Mouse (Mus musculus) lung, embryonic 15.5 days (tissue): Measurements from ENCODE around the gene Rin1. TPM values are rescaled to one million over a fixed set of nuclear protein-coding genes. Genes with fewer than 3 reads are reported as not detected.
"Not testable (repeated sequence)": the region's sequence is repeated elsewhere in the genome, so short reads cannot be mapped to it uniquely, and the experiment has no call there.

Experiments
- ATAC-seq: fragments of 200-750 bp; cut with Nextera tagmentation; 2 replicates; pipeline ENCODE4 v1.8.0; 2017; ENCODE audit warnings: moderate number of reproducible peaks, borderline replicate concordance; ENCODE audit not compliant: low FRiP score, low TSS enrichment; ENCODE audit errors: extremely low read depth
- H3K27ac ChIP-seq: fragments of 300-500 bp; sonication (generic); 2 replicates; pipeline ENCODE4 v1.5.1; 2015; ENCODE audit warnings: moderate library complexity, mild to moderate bottlenecking, inconsistent platforms
- H3K27me3 ChIP-seq: fragments of 300-500 bp; sonication (generic); 2 replicates; pipeline ENCODE4 v1.6.1; 2015; ENCODE audit warnings: inconsistent platforms
- H3K36me3 ChIP-seq: fragments of 300-500 bp; sonication (generic); 2 replicates; pipeline ENCODE4 v1.6.1; 2015; ENCODE audit warnings: inconsistent platforms
- H3K4me1 ChIP-seq: fragments of 300-500 bp; sonication (generic); 2 replicates; pipeline ENCODE4 v1.6.1; 2015; ENCODE audit warnings: inconsistent platforms
- H3K4me2 ChIP-seq: fragments of 300-500 bp; sonication (generic); 2 replicates; pipeline ENCODE4 v1.6.1; 2015; ENCODE audit warnings: inconsistent platforms, mild to moderate bottlenecking, moderate library complexity
- H3K4me3 ChIP-seq: fragments of 300-500 bp; sonication (generic); 2 replicates; pipeline ENCODE4 v1.5.1; 2015; ENCODE audit warnings: mild to moderate bottlenecking, inconsistent platforms
- H3K9ac ChIP-seq: fragments of 300-500 bp; sonication (generic); 2 replicates; pipeline ENCODE4 v1.6.1; 2015; ENCODE audit warnings: inconsistent platforms
- H3K9me3 ChIP-seq: fragments of 300-500 bp; sonication (generic); 2 replicates; pipeline ENCODE4 v1.6.1; 2016; ENCODE audit warnings: inconsistent platforms
- WGBS: fragments of 180-500 bp; shearing (Covaris S2); methylation state at CpG from one replicate; pipeline ENCODE4 v1.1.7; 2015; 5-methylcytosine and 5-hydroxymethylcytosine counted together
- polyA plus RNA-seq: library from polyadenylated mRNA; unstranded; fragments of >200 nt; fragmentation: Nextera tagmentation; extraction: Ambion mirVana; gene quantifications from 2 replicates; pipeline ENCODE4 v1.2.1, GENCODE M21; 2015

The Rin1 gene
- polyA plus RNA-seq: 2.7 and 2.9 TPM in 2 replicates

- H3K27me3 ChIP-seq: peaks cover 15% of the 10 kb centered on the region
- H3K36me3 ChIP-seq: peaks cover 24% of the 10 kb centered on the region
- ATAC-seq: peak; percentile 60
- peaks cover 26% of the 10 kb centered on the region for H3K4me1 ChIP-seq
- no peaks in the 10 kb centered on the region for H3K9me3 ChIP-seq
- peak within 1 kb of the TSS; percentile 35; the same call in 1 of the 2 replicates for H3K27ac ChIP-seq
- peak within 1 kb of the TSS; percentile 35 for H3K4me3 ChIP-seq
- peak within 1 kb of the TSS; percentile 24; the same call in 1 of the 2 replicates for H3K9ac ChIP-seq
- H3K4me2 ChIP-seq: peak within 1 kb of the TSS; percentile 55
- 17% methylated on average over 13 of the region's 14 CpGs for WGBS
Observed at GRCm38 (mm10) chr19:5050047-5050905, at the start of gene Rin1. Rin1 (plus strand) TSS chr19:5050481.

GRCm38 (mm10) chr19:5001666-5002406, 48.4 kb upstream of the Rin1 start:
- Histone ChIP-seq H3K9ac (no peak overlapping the region), H3K9me3 (no peaks in the 10 kb centered on the region), H3K4me2 (peak overlapping the region; percentile 51), H3K4me1 (0 out of 2 replicates have a peak, but pooled peaks cover 8% of the 10 kb centered on the region), H3K36me3 (no peaks in the 10 kb centered on the region), H3K4me3 (peak overlapping the region; percentile 17), H3K27me3 (0 out of 2 replicates have a peak, but pooled peaks cover 5% of the 10 kb centered on the region), H3K27ac (no peak overlapping the region)
- WGBS: under 1% methylated on average over 39 of the region's 39 CpGs
- ATAC-seq: peak; percentile 94

GRCm38 (mm10) chr19:5003644-5004043, 46.6 kb upstream of the Rin1 start:
- not testable (repeated sequence) for H3K9me3 ChIP-seq, H3K27me3 ChIP-seq, H3K27ac ChIP-seq, H3K4me1 ChIP-seq, ATAC-seq, H3K4me2 ChIP-seq, H3K36me3 ChIP-seq, H3K4me3 ChIP-seq, H3K9ac ChIP-seq
- WGBS: 35% methylated on average over 2 of the region's 2 CpGs

GRCm38 (mm10) chr19:5004925-5005324, 45.4 kb upstream of the Rin1 start:
- H3K27ac ChIP-seq: no peak overlapping the region
- H3K27me3 ChIP-seq: 0 out of 2 replicates have a peak, but pooled peaks cover 5% of the 10 kb centered on the region
- no peaks in the 10 kb centered on the region for H3K9me3 ChIP-seq
- H3K4me1 ChIP-seq: 0 out of 2 replicates have a peak, but pooled peaks cover 8% of the 10 kb centered on the region
- no peaks in the 10 kb centered on the region for H3K36me3 ChIP-seq
- H3K4me2 ChIP-seq: no peak overlapping the region
- H3K9ac ChIP-seq: no peak overlapping the region
- ATAC-seq: no peak
- H3K4me3 ChIP-seq: no peak overlapping the region
- 54% methylated on average over 4 of the region's 4 CpGs for WGBS

- Histone ChIP-seq H3K4me3 (no peak overlapping the region), H3K9me3 (no peaks in the 10 kb centered on the region), H3K4me1 (peaks cover 9% of the 10 kb centered on the region), H3K36me3 (no peaks in the 10 kb centered on the region), H3K27me3 (no peaks in the 10 kb centered on the region), H3K4me2 (no peak overlapping the region), H3K27ac (no peak overlapping the region), H3K9ac (no peak overlapping the region)
- 55% methylated on average over 8 of the region's 8 CpGs for WGBS
- no peak for ATAC-seq
Observed at GRCm38 (mm10) chr19:5013138-5013537, 37.1 kb upstream of the Rin1 start.

DNA sequence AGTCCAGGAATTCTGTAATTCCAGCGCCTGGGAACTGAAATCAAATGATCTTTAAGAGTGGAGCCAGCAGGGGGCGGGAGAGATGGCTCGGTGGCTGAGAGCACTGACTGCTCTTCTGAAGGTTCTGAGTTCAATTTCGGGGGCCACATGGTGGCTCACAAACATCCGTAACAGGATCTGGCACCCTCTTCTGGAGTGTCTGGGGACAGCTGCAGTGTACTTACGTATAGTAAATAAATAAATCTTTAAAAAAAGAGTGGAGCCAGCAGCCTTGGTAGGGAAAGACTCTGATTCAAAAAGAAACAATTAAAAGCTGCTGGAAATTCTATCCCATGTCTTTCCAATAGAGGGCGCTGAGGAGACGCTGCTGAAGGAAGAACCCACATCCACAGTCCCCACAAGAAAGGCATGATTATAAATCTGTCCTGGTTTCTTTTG, 35.3 kb upstream of the Rin1 start:
- peaks cover 9% of the 10 kb centered on the region for H3K4me1 ChIP-seq
- no peak for ATAC-seq
- no peaks in the 10 kb centered on the region for H3K27me3 ChIP-seq
- H3K4me3 ChIP-seq: no peak overlapping the region
- H3K9ac ChIP-seq: no peak overlapping the region
- H3K36me3 ChIP-seq: no peaks in the 10 kb centered on the region
- no peaks in the 10 kb centered on the region for H3K9me3 ChIP-seq
- H3K4me2 ChIP-seq: no peak overlapping the region
- no peak overlapping the region for H3K27ac ChIP-seq
- 13% methylated on average over 8 of the region's 8 CpGs for WGBS

- Histone ChIP-seq H3K4me3 (no peak overlapping the region), H3K4me1 (peaks cover 9% of the 10 kb centered on the region), H3K27me3 (no peaks in the 10 kb centered on the region), H3K36me3 (no peaks in the 10 kb centered on the region), H3K4me2 (peak overlapping the region; percentile 33), H3K9ac (no peak overlapping the region), H3K9me3 (no peaks in the 10 kb centered on the region), H3K27ac (peak overlapping the region; percentile 57)
- 19% methylated on average over 10 of the region's 10 CpGs for whole genome bisulfite sequencing
- 0 out of 2 replicates have a peak, but pooled peaks have one; percentile 42 for ATAC-seq
Observed at GRCm38 (mm10) chr19:5016221-5016742, 34.0 kb upstream of the Rin1 start.

DNA sequence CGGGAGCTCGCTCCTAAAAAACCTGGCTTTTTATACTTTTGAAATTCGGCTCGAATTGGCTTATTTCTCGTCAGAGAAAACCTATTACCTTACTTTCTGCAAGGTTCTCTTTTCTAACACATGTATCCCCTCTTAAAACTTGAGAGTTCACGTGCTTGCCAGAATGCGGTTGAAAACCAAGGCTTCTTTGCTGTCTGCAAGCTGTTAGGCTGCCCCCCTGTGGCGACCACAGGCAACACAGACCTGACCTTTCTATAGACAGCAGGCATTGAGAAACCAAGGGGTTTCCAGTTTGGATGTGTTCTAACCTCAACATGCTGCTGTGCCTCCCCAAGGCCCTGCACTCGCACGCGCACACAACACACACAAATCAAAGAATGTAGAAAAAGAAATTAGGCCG, 33.5 kb upstream of the Rin1 start:
- Histone ChIP-seq H3K4me3 (no peak overlapping the region), H3K27ac (peak overlapping the region; percentile 57)

DNA sequence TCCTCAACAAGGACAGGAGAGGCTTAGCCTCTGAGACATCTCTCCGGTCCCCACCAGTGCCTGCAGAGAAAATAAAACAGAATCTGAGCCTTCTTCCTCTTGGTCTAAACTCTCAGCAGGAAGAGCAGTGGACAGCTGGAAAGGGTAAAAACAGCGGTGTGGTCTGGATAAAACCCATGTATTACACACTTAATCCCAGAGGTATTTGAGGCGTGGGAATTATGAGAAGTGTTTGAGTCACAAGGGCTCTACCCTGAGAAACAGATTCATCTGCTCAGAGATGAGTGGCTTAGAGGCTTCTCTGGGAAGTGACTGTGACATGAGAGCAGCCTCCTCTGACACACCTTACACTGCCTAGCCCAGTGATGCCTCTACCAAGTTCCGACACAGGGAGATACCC, 32.7 kb upstream of the Rin1 start:
- H3K4me2 ChIP-seq: no peak overlapping the region
- H3K4me3 ChIP-seq: no peak overlapping the region
- no peak for ATAC-seq
- no peak overlapping the region for H3K27ac ChIP-seq
- no peaks in the 10 kb centered on the region for H3K27me3 ChIP-seq
- H3K4me1 ChIP-seq: peaks cover 9% of the 10 kb centered on the region
- H3K36me3 ChIP-seq: no peaks in the 10 kb centered on the region
- WGBS: 73% methylated on average over 4 of the region's 4 CpGs
- no peak overlapping the region for H3K9ac ChIP-seq
- H3K9me3 ChIP-seq: no peaks in the 10 kb centered on the region

More for the DNA sequence above, 33.5 kb upstream of the Rin1 start:
- no peak overlapping the region for H3K9ac ChIP-seq
- peak overlapping the region; percentile 33 for H3K4me2 ChIP-seq
- H3K4me1 ChIP-seq: peaks cover 9% of the 10 kb centered on the region
- no peaks in the 10 kb centered on the region for H3K9me3 ChIP-seq
- H3K36me3 ChIP-seq: no peaks in the 10 kb centered on the region
- 18% methylated on average over 12 of the region's 12 CpGs for WGBS
- no peak for ATAC-seq
- H3K27me3 ChIP-seq: no peaks in the 10 kb centered on the region

GRCm38 (mm10) chr19:5018191-5018590, 32.1 kb upstream of the Rin1 start:
- WGBS: 75% methylated on average over 3 of the region's 3 CpGs

GRCm38 (mm10) chr19:5021416-5021815, 28.9 kb upstream of the Rin1 start:
- Histone ChIP-seq H3K4me2 (no peak overlapping the region), H3K36me3 (no peaks in the 10 kb centered on the region), H3K9ac (no peak overlapping the region), H3K9me3 (no peaks in the 10 kb centered on the region), H3K4me3 (no peak overlapping the region), H3K27me3 (no peaks in the 10 kb centered on the region), H3K27ac (no peak overlapping the region), H3K4me1 (peaks cover 7% of the 10 kb centered on the region)
- 71% methylated on average over 2 of the region's 2 CpGs for WGBS
- ATAC-seq: no peak

More at GRCm38 (mm10) chr19:5018191-5018590, 32.1 kb upstream of the Rin1 start:
- no peak for ATAC-seq
- H3K36me3 ChIP-seq: no peaks in the 10 kb centered on the region
- no peak overlapping the region for H3K9ac ChIP-seq
- no peaks in the 10 kb centered on the region for H3K27me3 ChIP-seq
- no peak overlapping the region for H3K27ac ChIP-seq
- peaks cover 10% of the 10 kb centered on the region for H3K4me1 ChIP-seq
- H3K9me3 ChIP-seq: no peaks in the 10 kb centered on the region
- H3K4me2 ChIP-seq: no peak overlapping the region
- no peak overlapping the region for H3K4me3 ChIP-seq
